Mouse (Mus musculus) bone marrow, adult 2 months (tissue): ENCODE results near the gene Sucnr1. TPM values are rescaled to one million over a fixed set of nuclear protein-coding genes. Genes with fewer than 3 reads are reported as not detected.
"Not testable (repeated sequence)": the region's sequence is repeated elsewhere in the genome, so short reads cannot be mapped to it uniquely, and the experiment has no call there.

ENCODE experiments used
- H3K27ac ChIP-seq: fragments of 200-500 bp; 2 replicates; pipeline ENCODE4 v1.5.1; 2012; ENCODE audit warnings: low read depth, mild to moderate bottlenecking, control low read depth, inconsistent platforms, low read length; ENCODE audit not compliant: control insufficient read depth, poor library complexity, insufficient read depth
- H3K4me1 ChIP-seq: fragments of 200-500 bp; 2 replicates; pipeline ENCODE4 v1.6.1; 2011; ENCODE audit warnings: low read length; ENCODE audit not compliant: control insufficient read depth, insufficient read depth
- H3K4me3 ChIP-seq: fragments of 200-500 bp; replicated peaks from 2 replicates; pipeline ENCODE3; 2011; ENCODE audit warnings: mild to moderate bottlenecking, low read depth, low read length, control low read depth; ENCODE audit not compliant: control insufficient read depth
- CTCF ChIP-seq: fragments of 200-500 bp; IDR thresholded peaks from 2 replicates; pipeline ENCODE4 v1.5.1; 2011; ENCODE audit warnings: low read length, control low read depth; ENCODE audit not compliant: control insufficient read depth, insufficient read depth
- POLR2A ChIP-seq: fragments of 200-500 bp; IDR thresholded peaks from 2 replicates; pipeline ENCODE4 v1.6.1; 2011; ENCODE audit warnings: low read depth, mild to moderate bottlenecking, control low read depth, low read length, borderline replicate concordance; ENCODE audit not compliant: control insufficient read depth
- WGBS: fragments of 180-500 bp; shearing (Covaris S2); methylation state at CpG from one replicate; pipeline ENCODE4 v1.1.7; 2018; 5-methylcytosine and 5-hydroxymethylcytosine counted together
- polyA plus RNA-seq: library from polyadenylated mRNA; stranded (reverse); fragments of >200 nt; gene quantifications from 2 replicates; pipeline ENCODE4 v1.2.4, GENCODE M21; 2011; ENCODE audit warnings: low replicate concordance; ENCODE audit not compliant: missing spikeins, insufficient read depth, insufficient read length

The Sucnr1 gene
- polyA plus RNA-seq, 1 experiment = not detected

GRCm38 (mm10) chr3:60080572-60080971 lies 1.1 kb upstream of the Sucnr1 start:
- TF ChIP-seq CTCF (no peak), POLR2A (no peak)
- Histone ChIP-seq H3K4me1 (peaks cover 1% of the 10 kb centered on the region; the same call in 1 of the 2 replicates), H3K4me3 (no peak overlapping the region), H3K27ac (no peak overlapping the region)
- 6% methylated on average over 4 of the region's 4 CpGs for WGBS

GRCm38 (mm10) chr3:60082746-60083145 lies 1.1 kb downstream of the Sucnr1 start:
- no peak for TF ChIP-seq CTCF
- no peak for TF ChIP-seq POLR2A

GRCm38 (mm10) chr3:60085729-60086128 lies 4.1 kb downstream of the Sucnr1 start:
- Histone ChIP-seq H3K27ac (no peak overlapping the region), H3K4me3 (no peak overlapping the region), H3K4me1 (no peaks in the 10 kb centered on the region)
- 81% methylated on average over 2 of the region's 2 CpGs for WGBS
- TF ChIP-seq CTCF (no peak), POLR2A (no peak)

More at GRCm38 (mm10) chr3:60082746-60083145, 1.1 kb downstream of the Sucnr1 start:
- WGBS = 85% methylated on average over 3 of the region's 3 CpGs
- Histone ChIP-seq H3K4me3 (no peak overlapping the region), H3K4me1 (peaks cover 1% of the 10 kb centered on the region; the same call in 1 of the 2 replicates), H3K27ac (no peak overlapping the region)

- TF ChIP-seq POLR2A (no peak), CTCF (no peak)
- Histone ChIP-seq H3K4me3 (no peak overlapping the region), H3K27ac (no peak overlapping the region), H3K4me1 (no peaks in the 10 kb centered on the region)
- 82% methylated on average over 8 of the region's 8 CpGs for WGBS
Measured at GRCm38 (mm10) chr3:60091321-60091720, 9.7 kb downstream of the Sucnr1 start.

- 62% methylated on average over 2 of the region's 2 CpGs for WGBS
- TF ChIP-seq POLR2A (no peak), CTCF (no peak)
- no peaks in the 10 kb centered on the region for H3K4me1 ChIP-seq
- H3K27ac ChIP-seq = no peak overlapping the region
- H3K4me3 ChIP-seq = no peak overlapping the region
Measured at GRCm38 (mm10) chr3:60094386-60095156, 12.9 kb downstream of the Sucnr1 start.

GRCm38 (mm10) chr3:60096941-60097340 lies 15.3 kb downstream of the Sucnr1 start:
- H3K4me3 ChIP-seq = no peak overlapping the region
- WGBS = 44% methylated on average over 3 of the region's 3 CpGs
- no peak for TF ChIP-seq CTCF
- TF ChIP-seq POLR2A = no peak
- no peaks in the 10 kb centered on the region for H3K4me1 ChIP-seq
- H3K27ac ChIP-seq = no peak overlapping the region

- H3K27ac ChIP-seq = no peak overlapping the region
- no peak overlapping the region for H3K4me3 ChIP-seq
- H3K4me1 ChIP-seq = no peaks in the 10 kb centered on the region
- no peak for TF ChIP-seq CTCF
- TF ChIP-seq POLR2A = no peak
- WGBS = 86% methylated on average over 2 of the region's 2 CpGs
Measured at GRCm38 (mm10) chr3:60097485-60097884, 15.8 kb downstream of the Sucnr1 start.

- TF ChIP-seq POLR2A = no peak
Measured at GRCm38 (mm10) chr3:60098521-60098920, 16.9 kb downstream of the Sucnr1 start.

GRCm38 (mm10) chr3:60104462-60105109 lies 22.9 kb downstream of the Sucnr1 start:
- Histone ChIP-seq H3K27ac (no peak overlapping the region), H3K4me1 (no peaks in the 10 kb centered on the region), H3K4me3 (no peak overlapping the region)
- 85% methylated on average over 2 of the region's 2 CpGs for WGBS
- no peak for TF ChIP-seq POLR2A
- TF ChIP-seq CTCF = no peak

More at GRCm38 (mm10) chr3:60098521-60098920, 16.9 kb downstream of the Sucnr1 start:
- Histone ChIP-seq H3K27ac (no peak overlapping the region), H3K4me1 (no peaks in the 10 kb centered on the region), H3K4me3 (no peak overlapping the region)
- 61% methylated on average over 1 of the region's 1 CpGs for WGBS

GRCm38 (mm10) chr3:60106446-60106845 lies 24.8 kb downstream of the Sucnr1 start:
- H3K4me1 ChIP-seq, H3K27ac ChIP-seq, H3K4me3 ChIP-seq: not testable (repeated sequence)
- WGBS = 81% methylated on average over 1 of the region's 1 CpGs
